Mouse (Mus musculus) retina, postnatal 1 day (tissue): Measurements from ENCODE around the gene Ldhd.
"Not testable (repeated sequence)": the region's sequence is repeated elsewhere in the genome, so short reads cannot be mapped to it uniquely, and the experiment has no call there.

Experiments
- DNase-seq: peaks from one replicate; pipeline ENCODE4 v3.0.0-alpha.2; 2012

Gene Ldhd

DNA sequence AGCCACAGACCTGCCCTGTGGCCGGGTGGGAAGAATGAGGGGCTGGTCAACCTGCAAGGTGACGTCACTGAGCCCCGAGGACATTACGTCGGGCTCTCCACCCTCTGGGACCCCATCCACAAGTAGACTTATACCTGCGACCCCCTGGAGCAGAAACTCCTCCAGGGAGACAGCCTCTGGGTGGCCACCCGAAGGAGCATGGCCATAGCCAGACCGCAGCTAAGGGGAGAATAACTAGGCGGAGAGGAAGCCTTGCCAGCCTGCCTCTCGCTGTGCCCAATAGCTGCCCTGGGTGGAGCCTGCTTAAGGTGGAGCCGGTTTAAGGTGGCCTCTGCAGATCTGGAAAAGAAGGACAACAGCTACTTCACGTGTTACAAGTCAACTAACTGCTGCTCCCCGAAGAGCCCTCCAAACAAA is at the start of gene Ldhd:
Gene Ldhd, minus strand, starts transcription at position 270 of the 417 bp plus-strand sequence.
- peak; percentile 26 for DNase-seq

DNA sequence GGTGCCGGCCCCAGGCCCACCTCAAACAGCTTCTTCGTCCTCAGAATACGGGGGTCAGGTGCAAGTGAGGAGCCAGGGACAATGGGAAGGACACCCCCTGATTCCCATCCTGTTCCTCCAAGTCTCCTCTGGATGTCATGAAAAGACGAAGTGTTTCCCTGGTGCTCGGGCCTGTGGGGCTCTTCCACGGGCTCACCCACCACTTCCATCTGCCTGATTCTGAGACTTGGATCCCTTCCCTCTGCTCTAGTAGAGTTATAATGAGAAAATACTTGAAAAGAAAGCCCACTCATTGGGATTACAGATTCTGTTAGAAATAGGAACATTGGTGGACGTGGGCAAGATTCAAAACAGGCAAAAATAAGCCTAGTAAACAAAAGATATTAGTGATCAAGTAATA is 48.7 kb upstream of the Ldhd start:
- no peak for DNase-seq

DNA sequence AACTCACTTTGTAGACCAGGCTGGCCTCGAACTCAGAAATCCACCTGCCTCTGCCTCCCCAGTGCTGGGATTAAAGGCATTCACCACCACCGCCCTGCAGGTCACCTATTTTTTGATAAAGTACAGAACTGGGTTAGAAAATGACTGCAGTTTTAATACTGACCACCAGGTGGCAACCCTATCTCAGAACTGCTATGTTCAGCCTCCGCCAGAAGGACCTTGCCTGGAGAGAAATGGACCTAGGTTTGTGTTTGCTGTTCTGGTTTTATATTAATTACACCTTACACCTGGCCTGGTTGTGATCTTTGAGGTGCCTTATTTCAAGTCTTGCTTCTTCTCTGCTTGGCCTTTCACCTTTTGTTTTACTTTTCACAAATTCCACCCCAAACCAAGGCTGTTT is 47.9 kb upstream of the Ldhd start:
- DNase-seq: peak; percentile 79

DNA sequence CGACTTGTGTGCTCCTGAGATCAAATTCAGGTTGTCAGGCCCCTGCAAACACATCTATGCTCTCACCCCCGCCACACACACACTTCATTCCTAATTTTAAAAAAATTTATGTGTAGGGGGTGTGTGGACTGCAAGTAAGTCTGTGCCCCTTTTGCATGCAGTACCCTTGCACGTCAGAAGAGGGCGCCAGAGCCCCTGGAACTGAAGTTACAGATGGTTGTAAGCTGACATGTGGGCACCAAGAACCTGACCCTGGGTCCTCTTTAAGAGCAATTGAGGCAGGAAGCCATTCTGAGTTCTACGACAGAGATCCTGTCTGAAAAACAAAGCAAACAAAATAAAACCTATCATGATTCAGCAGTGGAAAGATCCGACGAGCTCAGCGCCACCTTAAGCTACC is 46.1 kb upstream of the Ldhd start:
- DNase-seq: no peak

DNA sequence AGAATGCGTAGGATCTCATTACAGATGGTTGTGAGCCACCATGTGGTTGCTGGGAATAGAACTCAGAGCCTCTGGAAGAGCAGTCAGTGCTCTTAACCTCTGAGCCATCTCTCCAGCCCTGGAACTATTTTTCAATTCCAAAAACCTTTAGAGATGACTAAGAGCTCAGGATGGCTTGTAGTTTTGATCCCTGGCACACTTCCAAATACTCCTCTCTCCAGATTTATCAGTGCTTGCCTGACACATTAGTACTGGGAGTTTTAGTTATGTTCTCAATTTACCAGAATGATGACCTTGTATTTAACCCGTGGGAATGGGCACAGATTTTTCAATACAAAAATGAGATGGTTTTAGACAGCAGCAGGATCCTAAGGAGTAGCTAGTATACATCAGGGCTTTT is 36.6 kb upstream of the Ldhd start:
- no peak for DNase-seq

DNA sequence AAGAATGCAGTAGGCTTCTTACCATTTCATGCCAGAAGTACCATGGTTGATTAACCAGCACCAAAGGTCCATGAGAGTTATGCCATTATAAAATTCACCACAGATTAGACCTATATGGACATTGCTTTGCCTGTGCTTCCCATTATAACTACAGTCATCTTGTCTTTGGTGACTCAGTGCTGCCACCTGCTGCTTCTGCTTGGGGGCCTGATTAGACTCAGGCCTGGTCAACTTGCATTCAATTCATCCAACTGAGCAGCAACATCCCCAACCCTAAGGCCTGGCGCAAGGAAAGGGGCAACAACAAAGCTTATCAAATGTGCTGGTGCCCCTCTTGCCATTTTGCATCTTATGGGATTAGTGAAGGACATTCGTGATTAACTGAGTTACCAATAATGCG is 32.3 kb upstream of the Ldhd start:
- peak; percentile 73 for DNase-seq

DNA sequence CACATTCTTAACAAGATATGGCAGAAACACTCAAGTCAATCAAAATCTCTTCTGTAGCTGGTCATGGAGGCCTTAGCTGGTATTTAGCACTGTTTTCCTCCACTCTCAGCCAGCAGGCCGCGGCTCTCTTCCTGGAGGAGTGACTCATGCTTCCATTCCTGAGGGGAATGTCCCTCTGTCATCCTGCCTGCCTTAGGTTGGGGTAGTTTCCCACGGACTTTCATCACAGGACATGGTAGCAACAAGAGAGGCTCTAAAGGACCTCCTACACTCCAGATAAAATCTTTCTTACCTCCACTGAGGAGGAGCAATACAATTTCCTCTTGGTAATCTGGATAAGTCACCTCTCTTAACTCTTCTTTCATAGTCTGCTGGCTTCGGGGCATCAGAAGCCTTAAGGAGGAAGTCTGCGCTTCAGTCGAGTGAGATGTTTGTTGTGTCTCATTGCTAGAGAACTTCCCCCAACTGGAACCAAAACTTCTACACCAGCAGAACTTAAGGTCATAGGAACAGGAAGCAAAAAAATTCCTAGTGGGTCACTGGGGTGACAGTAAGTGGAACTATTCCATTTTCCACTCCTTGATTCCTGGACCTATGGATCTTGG is 28.7 kb upstream of the Ldhd start:
- no peak for DNase-seq

DNA sequence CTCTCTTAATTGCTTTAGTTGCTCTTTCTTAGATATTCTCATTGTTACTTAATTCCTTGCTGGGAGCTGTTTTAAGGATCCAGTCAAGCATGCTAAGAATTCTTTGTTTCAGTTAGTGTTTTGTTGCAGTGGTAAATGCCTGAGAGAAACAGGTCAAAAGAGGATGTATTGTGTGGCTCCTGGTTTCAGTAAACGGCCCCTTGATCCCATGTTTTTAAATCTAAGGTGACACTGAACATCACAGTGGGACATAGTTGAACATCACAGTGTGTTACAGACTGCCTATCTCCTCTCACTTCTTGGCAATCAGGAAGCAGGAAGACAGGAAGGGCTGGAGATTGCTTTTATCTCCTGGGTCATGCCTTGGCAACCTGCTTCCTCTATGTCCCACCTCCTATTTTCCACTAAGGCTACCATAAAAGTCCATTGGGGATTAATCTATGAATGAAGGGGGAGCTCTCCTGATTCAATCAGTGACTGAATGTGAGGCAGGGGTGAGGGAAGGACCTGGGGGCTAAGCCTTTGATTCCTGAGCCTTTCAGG is 27.2 kb upstream of the Ldhd start:
- no peak for DNase-seq

DNA sequence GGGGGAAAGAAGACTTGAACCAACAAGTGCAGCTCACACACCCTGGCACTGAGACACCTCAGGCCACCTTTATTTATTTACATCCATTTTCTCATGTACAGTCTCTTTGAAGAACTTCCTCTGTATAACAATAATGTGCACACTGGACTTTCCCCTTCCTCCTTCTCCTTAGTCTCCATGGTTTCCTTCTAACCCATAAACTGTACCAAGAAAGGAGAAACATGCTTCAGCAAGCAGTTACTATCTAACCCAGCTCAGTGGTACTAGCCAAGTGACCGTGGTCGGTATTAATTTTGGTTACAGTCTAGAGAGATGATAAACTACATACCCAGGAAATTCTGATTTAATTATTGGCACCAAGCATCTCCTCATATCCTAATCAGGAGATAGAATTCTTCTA is 23.4 kb upstream of the Ldhd start:
- DNase-seq: no peak

DNA sequence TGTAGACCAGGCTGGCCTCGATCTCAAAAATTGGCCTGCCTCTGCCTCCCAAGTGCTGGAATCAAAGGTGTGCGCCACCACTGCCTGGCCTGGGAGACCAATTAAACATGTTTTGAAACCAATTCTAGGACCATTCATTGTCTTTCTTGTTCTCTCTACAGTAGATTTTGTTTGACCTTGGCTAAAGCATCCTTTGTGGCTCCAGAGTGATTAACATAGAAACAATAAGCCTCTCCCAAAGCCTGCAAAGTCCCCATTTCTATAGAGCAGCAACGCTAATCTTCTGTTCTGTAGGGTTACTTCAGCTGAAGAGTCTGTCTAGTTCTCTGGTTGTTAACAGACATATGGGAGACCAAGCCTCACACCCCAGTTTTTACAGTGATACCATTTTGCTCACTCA is 20.5 kb upstream of the Ldhd start:
- DNase-seq: no peak

DNA sequence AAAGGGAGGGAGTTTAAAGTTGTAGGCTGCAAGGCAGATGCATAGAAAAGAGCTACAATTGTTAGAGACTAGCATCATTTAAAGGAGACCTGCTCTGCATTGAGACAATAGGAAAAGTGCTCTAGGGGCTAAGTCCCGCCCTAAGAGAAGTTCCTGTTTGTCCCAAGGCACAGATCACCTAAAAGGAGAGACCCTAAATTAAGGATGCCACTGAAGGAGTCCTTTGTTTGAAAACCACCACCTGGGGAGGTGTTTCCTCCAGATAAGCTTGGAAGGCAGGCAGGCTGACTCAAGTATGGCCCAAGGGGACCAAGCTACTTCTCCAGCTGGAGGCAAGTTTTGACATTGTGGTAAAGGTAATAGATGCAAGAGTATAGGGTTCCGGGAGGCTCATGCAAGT is 18.7 kb upstream of the Ldhd start:
- no peak for DNase-seq

DNA sequence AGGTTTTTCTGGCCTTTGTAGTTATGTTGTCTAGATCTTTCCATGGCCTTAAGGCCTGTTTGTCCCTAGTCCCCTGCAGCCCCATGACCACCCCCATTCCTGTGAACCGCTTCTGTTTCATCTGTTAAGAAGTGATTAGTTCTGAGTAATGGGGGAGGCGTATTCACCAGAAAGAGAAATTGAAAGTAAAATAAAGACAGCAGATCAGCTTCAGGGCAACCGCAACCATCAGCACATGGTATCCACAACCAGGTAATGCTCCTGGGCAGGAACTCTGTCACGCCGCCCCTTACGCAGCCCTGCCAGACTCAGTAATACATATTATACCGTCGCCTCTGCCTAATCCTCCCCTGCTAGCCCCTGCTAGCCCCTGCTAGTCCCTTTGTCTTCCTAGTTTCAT is 15.5 kb upstream of the Ldhd start:
- no peak for DNase-seq

DNA sequence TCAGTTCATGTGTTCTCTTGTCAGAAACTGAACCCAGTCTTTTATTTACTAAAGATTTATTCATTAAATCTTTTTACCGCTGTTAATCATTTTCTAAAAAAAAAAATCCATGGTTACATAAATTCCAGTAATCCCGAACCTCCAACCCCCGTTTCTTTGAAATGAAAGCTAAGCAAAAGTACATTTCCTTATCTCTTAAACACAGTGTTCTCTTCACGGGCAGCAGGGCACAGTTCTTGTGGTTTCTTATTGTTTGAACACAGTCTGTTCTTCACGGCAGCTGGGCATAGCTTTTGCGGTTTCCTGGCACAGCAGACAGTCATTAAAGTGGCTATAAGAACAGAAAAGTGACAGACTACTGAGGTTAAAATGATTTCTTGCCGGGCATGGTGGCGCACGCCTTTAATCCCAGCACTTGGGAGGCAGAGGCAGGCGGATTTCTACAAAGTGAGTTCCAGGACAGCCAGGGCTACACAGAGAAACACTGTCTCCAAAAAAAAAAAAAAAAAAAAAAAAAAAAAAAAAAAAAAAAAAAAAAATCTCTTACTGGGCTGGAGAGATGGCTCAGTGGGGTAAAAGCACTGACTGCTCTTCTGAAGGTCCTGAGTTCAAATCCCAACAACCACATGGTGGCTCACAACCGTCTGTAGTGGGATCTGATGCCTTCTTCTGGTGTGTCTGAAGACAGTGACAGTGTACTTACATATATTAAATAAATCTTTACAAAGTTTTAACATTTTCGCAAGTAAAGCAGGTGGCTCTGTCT is 14.3 kb upstream of the Ldhd start:
- DNase-seq: not testable (repeated sequence)

DNA sequence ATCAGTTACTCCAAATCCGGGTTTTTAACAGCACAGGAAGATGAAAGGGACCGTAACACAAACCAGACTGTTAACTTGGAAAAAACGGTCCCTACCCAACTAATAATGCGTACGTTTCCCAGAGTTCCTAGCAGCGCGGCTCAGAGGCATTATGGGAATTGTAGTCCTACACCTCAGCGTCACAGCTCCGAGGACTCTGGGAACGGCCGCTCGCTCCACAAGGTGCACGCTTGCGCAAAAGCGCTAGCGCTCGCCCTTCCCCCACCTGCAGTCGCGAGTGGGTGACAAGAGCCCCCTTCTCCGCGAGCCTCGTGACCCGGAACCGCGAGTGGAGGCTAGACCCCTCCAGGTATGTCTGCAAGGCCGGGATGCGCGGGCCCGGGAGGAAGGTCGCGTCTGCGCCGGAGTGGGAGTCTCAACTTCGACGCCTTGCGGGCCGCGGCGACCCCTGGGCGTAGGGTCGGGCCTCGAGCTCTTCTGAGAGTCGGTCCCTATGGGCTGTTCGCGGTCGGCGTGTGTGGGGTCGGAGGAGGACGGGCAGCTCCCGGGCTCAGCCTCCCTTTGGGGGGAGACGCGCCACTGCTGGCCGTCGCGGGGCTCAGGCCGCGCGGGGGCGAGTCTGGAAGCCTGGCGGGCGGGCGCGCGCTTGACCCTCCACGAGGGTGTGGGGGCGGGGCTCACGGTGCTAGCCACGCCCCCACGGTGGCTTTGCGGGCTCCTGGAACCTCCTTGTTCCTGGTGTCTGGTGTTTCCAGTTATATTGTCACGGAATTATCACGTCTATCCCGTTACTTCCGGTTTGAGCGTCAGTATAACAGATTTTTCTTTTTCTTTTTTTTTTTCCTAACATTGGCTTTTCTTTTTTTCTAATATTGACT is 13.3 kb upstream of the Ldhd start, which contains the start of gene Zfp1:
Gene Zfp1, plus strand, starts transcription at position 138 of the 878 bp plus-strand sequence.
- DNase-seq: peak; percentile 96

DNA sequence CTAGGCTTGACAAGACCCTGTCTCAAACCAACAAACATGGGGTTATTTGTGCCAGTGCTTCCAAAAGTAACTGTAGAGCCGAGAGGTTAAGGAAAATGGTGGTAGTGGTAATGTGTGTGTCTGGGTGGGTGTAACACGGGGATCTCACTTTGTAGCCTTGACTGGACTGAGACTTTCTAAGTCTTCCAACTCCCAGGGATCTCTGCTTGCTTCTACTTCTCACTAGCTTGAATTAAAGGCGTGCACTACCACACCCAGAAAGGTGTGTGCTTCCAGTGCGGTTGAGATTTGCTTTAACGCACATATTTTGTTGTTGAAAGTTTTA is 12.7 kb upstream of the Ldhd start:
- no peak for DNase-seq

DNA sequence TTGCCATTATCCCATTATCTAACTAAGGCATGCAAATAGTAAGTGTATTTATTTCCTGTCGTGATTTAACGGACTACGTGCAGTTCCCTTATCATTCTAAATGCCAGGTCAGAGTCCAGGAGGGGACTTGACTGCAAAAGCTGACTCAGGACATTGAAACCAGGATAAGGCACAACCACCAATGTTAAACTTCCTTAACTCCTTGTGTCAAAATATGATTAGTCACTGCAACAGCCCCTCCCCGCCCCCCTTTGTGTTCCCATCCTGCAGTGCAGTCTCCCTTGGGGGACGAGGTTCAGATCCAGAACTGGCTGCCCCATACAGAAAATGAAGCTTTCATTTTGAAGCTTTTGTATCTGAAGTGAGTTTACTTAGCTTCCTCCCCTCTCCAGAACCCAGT is 12.3 kb upstream of the Ldhd start:
- DNase-seq: no peak

DNA sequence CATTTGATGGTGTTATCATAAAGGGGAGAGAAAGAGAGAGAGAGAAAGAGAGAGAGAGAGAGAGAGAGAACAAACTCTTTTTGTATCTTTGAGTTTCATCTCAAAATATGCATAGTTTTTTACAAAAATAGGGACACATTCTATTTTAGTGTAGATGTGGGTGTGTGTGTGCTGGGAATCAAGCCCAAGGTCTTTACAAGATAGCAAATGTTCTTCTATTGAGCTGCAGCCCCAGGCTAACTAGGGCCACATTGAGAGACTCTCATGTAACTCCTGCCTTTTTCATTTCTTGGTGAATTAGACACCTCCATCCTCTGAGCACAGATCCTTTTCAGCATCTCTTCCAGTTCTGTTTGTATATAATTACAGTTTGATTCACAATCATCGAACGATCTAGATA is 10.9 kb upstream of the Ldhd start:
- DNase-seq: no peak

DNA sequence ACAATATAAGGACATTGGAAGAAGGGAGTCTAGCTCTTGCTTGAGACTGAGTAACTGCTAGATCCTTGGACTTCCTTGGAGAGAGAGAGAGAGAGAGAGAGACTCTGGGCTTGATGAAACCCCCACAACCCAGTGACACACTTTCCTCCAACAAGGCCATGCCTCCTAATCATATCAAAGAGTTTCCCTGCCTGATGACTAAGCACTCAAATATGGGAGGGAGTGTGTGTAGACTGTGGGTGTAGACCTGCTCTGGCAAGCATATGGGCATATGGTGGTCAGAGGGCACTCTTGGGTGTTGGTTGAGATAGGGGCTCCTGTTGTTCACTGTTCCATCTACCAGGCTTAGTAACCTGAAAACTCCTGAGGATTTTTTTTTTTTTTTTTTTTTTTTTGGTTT is 7.9 kb upstream of the Ldhd start:
- no peak for DNase-seq

DNA sequence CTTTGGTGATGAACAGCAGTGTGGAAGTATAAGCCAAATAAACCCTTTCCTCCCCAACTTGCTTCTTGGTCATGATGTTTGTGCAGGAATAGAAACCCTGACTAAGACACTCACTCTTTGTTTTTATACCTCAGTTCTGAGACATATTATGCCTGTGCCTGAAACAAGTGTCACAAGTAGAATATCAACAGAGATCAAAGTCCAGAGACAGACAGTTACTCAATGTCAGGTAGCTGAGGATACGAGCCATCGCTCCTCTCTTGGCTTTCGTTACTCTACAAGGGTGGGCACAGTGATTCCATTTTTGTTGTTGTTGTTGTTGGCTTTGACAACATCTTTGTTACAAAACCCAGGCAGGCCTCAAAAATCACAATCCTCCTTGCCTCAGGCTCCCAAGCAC is 2.8 kb upstream of the Ldhd start:
- DNase-seq: no peak

DNA sequence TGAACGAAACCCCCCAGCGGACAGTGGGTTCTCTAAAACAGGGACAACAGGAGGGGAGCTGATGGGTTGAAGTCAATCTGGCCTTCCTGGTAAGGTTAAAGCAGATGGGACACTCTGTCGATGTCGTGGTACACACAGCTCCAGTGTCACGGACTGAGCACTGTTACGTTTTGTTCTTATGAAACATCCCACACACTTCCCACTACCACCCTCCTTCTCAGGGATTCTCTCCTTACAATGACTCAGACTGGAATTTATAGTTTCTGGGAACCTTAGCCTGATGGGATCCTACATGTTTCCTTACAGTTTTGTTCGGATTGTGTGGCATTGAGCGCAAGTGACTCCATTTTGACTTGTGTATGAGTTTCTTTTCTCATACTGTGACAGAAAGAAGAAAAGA is 1.4 kb upstream of the Ldhd start:
- no peak for DNase-seq

DNA sequence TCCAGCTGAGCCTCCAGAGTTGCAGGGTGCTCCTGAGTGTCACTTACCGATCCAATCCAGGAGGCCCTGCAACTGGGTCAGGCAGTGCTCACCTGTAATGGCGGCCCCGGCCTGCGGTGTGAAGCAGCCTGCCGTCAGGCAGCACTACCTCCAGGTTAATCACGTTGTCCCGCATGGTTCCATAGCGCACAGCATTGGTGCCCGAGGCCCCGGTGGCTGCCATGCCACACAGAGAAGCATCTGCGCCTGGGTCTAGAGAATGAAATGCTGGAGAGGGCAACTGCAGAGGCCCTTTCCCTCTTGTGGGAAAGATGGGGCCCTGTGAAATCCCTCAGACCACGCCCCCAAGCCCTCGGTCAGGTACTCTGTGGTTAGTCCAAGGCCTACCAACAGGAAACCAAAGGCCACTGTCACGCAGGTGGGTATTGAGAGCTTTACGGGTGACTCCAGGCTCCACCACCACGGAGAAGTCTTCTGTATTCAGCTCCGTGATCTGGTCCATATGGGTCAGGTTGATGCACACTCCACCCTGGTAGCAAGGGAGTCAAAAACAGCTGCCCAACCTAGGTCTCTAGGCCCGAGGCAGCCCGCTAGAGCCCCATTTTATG is 1.2 kb downstream of the Ldhd start:
- no peak for DNase-seq

DNA sequence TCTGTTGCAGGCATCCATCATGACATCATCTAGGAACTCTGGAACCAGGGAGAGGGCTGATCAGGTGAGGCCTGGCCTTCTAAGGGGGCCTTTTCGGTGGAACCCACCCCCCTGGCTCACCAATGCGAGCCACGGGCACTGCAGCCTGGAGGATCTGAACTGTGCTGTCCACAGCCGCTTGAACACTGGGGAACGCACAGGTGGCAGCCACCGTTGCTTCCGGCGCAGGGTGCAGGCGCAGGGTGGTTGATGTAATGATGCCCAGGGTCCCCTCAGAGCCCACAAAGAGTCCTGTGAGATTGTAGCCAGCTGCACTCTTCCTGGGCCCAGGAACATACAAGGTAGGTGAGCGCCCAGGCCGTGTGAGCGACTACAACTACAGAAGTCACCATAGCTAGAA is 1.8 kb downstream of the Ldhd start:
- no peak for DNase-seq

DNA sequence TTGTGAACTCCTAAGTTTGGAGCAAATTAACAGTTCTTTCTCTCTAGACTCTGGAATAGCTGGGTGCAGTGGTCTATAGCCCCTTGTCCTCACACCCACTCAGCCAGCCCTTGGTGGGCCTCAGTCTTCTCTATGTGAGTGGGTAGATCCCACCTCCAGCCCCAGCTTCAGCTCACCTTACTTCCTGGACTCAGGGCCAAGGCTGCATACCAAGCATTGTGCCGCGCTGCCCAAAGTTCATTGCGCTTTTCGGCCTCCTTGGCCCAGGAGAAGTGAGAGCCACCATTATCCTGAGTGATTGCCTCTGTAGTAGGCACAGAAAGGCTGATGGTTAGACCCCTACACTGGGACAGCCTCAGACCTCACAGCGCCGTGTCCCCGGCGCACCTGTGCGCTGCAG is 2.3 kb downstream of the Ldhd start:
- no peak for DNase-seq
